Mouse (Mus musculus) limb, embryonic 13.5 days (tissue): ENCODE measurements around the gene Sptbn2. TPM values are rescaled to one million over a fixed set of nuclear protein-coding genes. Genes with fewer than 3 reads are reported as not detected.

Experiments used
- ATAC-seq: fragments of 200-750 bp; cut with Nextera tagmentation; 2 replicates; pipeline ENCODE4 v1.8.0; 2017; ENCODE audit warnings: low read depth, moderate number of reproducible peaks, moderate TSS enrichment; ENCODE audit not compliant: low FRiP score
- H3K27ac ChIP-seq: fragments of 300-500 bp; sonication (generic); 2 replicates; pipeline ENCODE4 v1.5.1; 2015; ENCODE audit warnings: inconsistent platforms, mild to moderate bottlenecking, moderate library complexity
- H3K27me3 ChIP-seq: fragments of 300-500 bp; sonication (generic); 2 replicates; pipeline ENCODE4 v1.6.1; 2015; ENCODE audit warnings: mild to moderate bottlenecking, inconsistent platforms
- H3K36me3 ChIP-seq: fragments of 300-500 bp; sonication (generic); 2 replicates; pipeline ENCODE4 v1.6.1; 2015; ENCODE audit warnings: inconsistent platforms, mild to moderate bottlenecking, moderate library complexity
- H3K4me1 ChIP-seq: fragments of 300-500 bp; sonication (generic); 2 replicates; pipeline ENCODE4 v1.6.1; 2015; ENCODE audit warnings: inconsistent platforms
- H3K4me2 ChIP-seq: fragments of 300-500 bp; sonication (generic); replicated peaks from 2 replicates; pipeline ENCODE4 v1.6.1; 2015; ENCODE audit warnings: inconsistent platforms, mild to moderate bottlenecking, moderate library complexity
- H3K4me3 ChIP-seq: fragments of 300-500 bp; sonication (generic); 2 replicates; pipeline ENCODE4 v1.5.1; 2015; ENCODE audit warnings: moderate library complexity, mild to moderate bottlenecking, inconsistent platforms
- H3K9ac ChIP-seq: fragments of 300-500 bp; sonication (generic); 2 replicates; pipeline ENCODE4 v1.6.1; 2015; ENCODE audit warnings: mild to moderate bottlenecking, inconsistent platforms
- H3K9me3 ChIP-seq: fragments of 300-500 bp; sonication (generic); 2 replicates; pipeline ENCODE4 v1.6.1; 2016; ENCODE audit warnings: inconsistent platforms
- WGBS: fragments of 180-500 bp; shearing (Covaris S2); methylation state at CpG from one replicate; pipeline ENCODE4 v1.1.7; 2015; 5-methylcytosine and 5-hydroxymethylcytosine counted together
- polyA plus RNA-seq: library from polyadenylated mRNA; unstranded; fragments of >200 nt; fragmentation: Nextera tagmentation; extraction: Ambion mirVana; gene quantifications from 2 replicates; pipeline ENCODE4 v1.2.1, GENCODE M21; 2015

Gene Sptbn2
- polyA plus RNA-seq, 1 experiment from 2014 or later, result 1.9 TPM

- ATAC-seq, result no peak
Observed at GRCm38 (mm10) chr19:4711601-4712155, 711 bp downstream of the Sptbn2 start.

GRCm38 (mm10) chr19:4712156-4712780 lies 1.3 kb downstream of the Sptbn2 start:
- Histone ChIP-seq H3K9me3 (no peaks in the 10 kb centered on the region), H3K27ac (no peak overlapping the region), H3K4me1 (peaks cover 12% of the 10 kb centered on the region), H3K4me3 (peak overlapping the region; percentile 63), H3K9ac (peak overlapping the region; percentile 65), H3K36me3 (no peaks in the 10 kb centered on the region), H3K4me2 (peak overlapping the region; percentile 100), H3K27me3 (peaks cover 61% of the 10 kb centered on the region)
- no peak; the same call in 1 of the 2 replicates for ATAC-seq
- under 1% methylated on average over 58 of the region's 60 CpGs for WGBS

More at GRCm38 (mm10) chr19:4711601-4712155, 711 bp downstream of the Sptbn2 start:
- Histone ChIP-seq H3K4me3 (peak overlapping the region; percentile 63), H3K27me3 (peaks cover 61% of the 10 kb centered on the region), H3K9ac (peak overlapping the region; percentile 65), H3K27ac (no peak overlapping the region), H3K4me2 (peak overlapping the region; percentile 100), H3K9me3 (no peaks in the 10 kb centered on the region), H3K36me3 (no peaks in the 10 kb centered on the region), H3K4me1 (peaks cover 12% of the 10 kb centered on the region)
- 1% methylated on average over 38 of the region's 65 CpGs for WGBS

GRCm38 (mm10) chr19:4712781-4713526 lies 2.0 kb downstream of the Sptbn2 start:
- Histone ChIP-seq H3K9ac (no peak overlapping the region), H3K36me3 (no peaks in the 10 kb centered on the region), H3K27ac (no peak overlapping the region), H3K27me3 (peaks cover 61% of the 10 kb centered on the region), H3K4me1 (peaks cover 12% of the 10 kb centered on the region), H3K9me3 (no peaks in the 10 kb centered on the region), H3K4me2 (peak overlapping the region; percentile 100), H3K4me3 (peak overlapping the region; percentile 63)
- no peak for ATAC-seq
- WGBS, result 34% methylated on average over 13 of the region's 13 CpGs

- ATAC-seq, result no peak
- H3K4me2 ChIP-seq, result no peak overlapping the region
- peaks cover 64% of the 10 kb centered on the region for H3K27me3 ChIP-seq
- H3K9me3 ChIP-seq, result no peaks in the 10 kb centered on the region
- WGBS, result 25% methylated on average over 3 of the region's 3 CpGs
- peaks cover 12% of the 10 kb centered on the region for H3K4me1 ChIP-seq
- no peak overlapping the region for H3K4me3 ChIP-seq
- no peaks in the 10 kb centered on the region for H3K36me3 ChIP-seq
- no peak overlapping the region for H3K27ac ChIP-seq
- no peak overlapping the region for H3K9ac ChIP-seq
Observed at GRCm38 (mm10) chr19:4713886-4714285, 2.9 kb downstream of the Sptbn2 start.

- Histone ChIP-seq H3K27ac (no peak overlapping the region), H3K4me2 (no peak overlapping the region), H3K9ac (no peak overlapping the region), H3K36me3 (no peaks in the 10 kb centered on the region), H3K9me3 (no peaks in the 10 kb centered on the region), H3K4me1 (peaks cover 29% of the 10 kb centered on the region), H3K4me3 (no peak overlapping the region), H3K27me3 (peaks cover 38% of the 10 kb centered on the region)
- WGBS, result 95% methylated on average over 14 of the region's 14 CpGs
- ATAC-seq, result no peak
Observed at GRCm38 (mm10) chr19:4716756-4717155, 5.8 kb downstream of the Sptbn2 start.

- Histone ChIP-seq H3K9ac (no peak overlapping the region), H3K4me1 (peaks cover 29% of the 10 kb centered on the region), H3K4me3 (no peak overlapping the region), H3K9me3 (no peaks in the 10 kb centered on the region), H3K36me3 (no peaks in the 10 kb centered on the region), H3K27me3 (peaks cover 33% of the 10 kb centered on the region), H3K4me2 (no peak overlapping the region), H3K27ac (no peak overlapping the region)
- ATAC-seq, result no peak
- WGBS, result 93% methylated on average over 2 of the region's 2 CpGs
Observed at GRCm38 (mm10) chr19:4717281-4717680, 6.3 kb downstream of the Sptbn2 start.

- H3K4me1 ChIP-seq, result peaks cover 22% of the 10 kb centered on the region
- ATAC-seq, result no peak
- whole genome bisulfite sequencing, result 25% methylated on average over 12 of the region's 12 CpGs
- no peaks in the 10 kb centered on the region for H3K9me3 ChIP-seq
- no peak overlapping the region for H3K9ac ChIP-seq
- H3K36me3 ChIP-seq, result no peaks in the 10 kb centered on the region
- no peak overlapping the region for H3K4me2 ChIP-seq
- H3K27ac ChIP-seq, result no peak overlapping the region
- H3K27me3 ChIP-seq, result peaks cover 18% of the 10 kb centered on the region
- no peak overlapping the region for H3K4me3 ChIP-seq
Observed at GRCm38 (mm10) chr19:4718716-4719115, 7.7 kb downstream of the Sptbn2 start.

- Histone ChIP-seq H3K4me1 (peaks cover 22% of the 10 kb centered on the region), H3K4me3 (no peak overlapping the region), H3K9me3 (no peaks in the 10 kb centered on the region), H3K27ac (no peak overlapping the region), H3K4me2 (no peak overlapping the region), H3K9ac (no peak overlapping the region), H3K36me3 (no peaks in the 10 kb centered on the region), H3K27me3 (peaks cover 12% of the 10 kb centered on the region)
- WGBS, result 19% methylated on average over 5 of the region's 5 CpGs
- ATAC-seq, result no peak
Observed at GRCm38 (mm10) chr19:4719351-4719764, 8.4 kb downstream of the Sptbn2 start.

- H3K9ac ChIP-seq, result no peak overlapping the region
- no peak for ATAC-seq
- no peak overlapping the region for H3K4me2 ChIP-seq
- H3K4me1 ChIP-seq, result peaks cover 22% of the 10 kb centered on the region
- H3K4me3 ChIP-seq, result no peak overlapping the region
- H3K27ac ChIP-seq, result no peak overlapping the region
- 79% methylated on average over 15 of the region's 15 CpGs for WGBS
- H3K36me3 ChIP-seq, result no peaks in the 10 kb centered on the region
- H3K27me3 ChIP-seq, result peaks cover 4% of the 10 kb centered on the region
- H3K9me3 ChIP-seq, result no peaks in the 10 kb centered on the region
Observed at GRCm38 (mm10) chr19:4720112-4720511, 9.1 kb downstream of the Sptbn2 start.

GRCm38 (mm10) chr19:4720671-4721244 lies 9.8 kb downstream of the Sptbn2 start:
- Histone ChIP-seq H3K9ac (no peak overlapping the region), H3K4me1 (peaks cover 22% of the 10 kb centered on the region), H3K9me3 (no peaks in the 10 kb centered on the region), H3K27ac (no peak overlapping the region), H3K4me3 (peak overlapping the region; percentile 21; the same call in 1 of the 2 replicates), H3K4me2 (peak overlapping the region; percentile 45), H3K36me3 (no peaks in the 10 kb centered on the region), H3K27me3 (0 out of 2 replicates have a peak, but pooled peaks cover 4% of the 10 kb centered on the region)
- no peak for ATAC-seq
- WGBS, result 20% methylated on average over 11 of the region's 11 CpGs

- no peaks in the 10 kb centered on the region for H3K27me3 ChIP-seq
- H3K4me3 ChIP-seq, result no peak overlapping the region
- H3K4me1 ChIP-seq, result no peaks in the 10 kb centered on the region
- H3K27ac ChIP-seq, result no peak overlapping the region
- no peak overlapping the region for H3K9ac ChIP-seq
- no peak overlapping the region for H3K4me2 ChIP-seq
- H3K36me3 ChIP-seq, result no peaks in the 10 kb centered on the region; the same call in 1 of the 2 replicates
- ATAC-seq, result no peak
- WGBS, result 81% methylated on average over 9 of the region's 9 CpGs
- no peaks in the 10 kb centered on the region for H3K9me3 ChIP-seq
Observed at GRCm38 (mm10) chr19:4729186-4729585, 18.2 kb downstream of the Sptbn2 start.

GRCm38 (mm10) chr19:4733052-4733451 lies 22.1 kb downstream of the Sptbn2 start:
- Histone ChIP-seq H3K27me3 (no peaks in the 10 kb centered on the region), H3K4me3 (no peak overlapping the region), H3K27ac (no peak overlapping the region), H3K4me2 (no peak overlapping the region), H3K9ac (no peak overlapping the region), H3K9me3 (no peaks in the 10 kb centered on the region), H3K4me1 (no peaks in the 10 kb centered on the region), H3K36me3 (peaks cover 7% of the 10 kb centered on the region)
- ATAC-seq, result no peak
- WGBS, result 76% methylated on average over 3 of the region's 3 CpGs
